Mouse (Mus musculus): ENCODE results near the gene Rbms3.

The Rbms3 gene

GRCm38 (mm10) chr9:117484396-117484795 lies 145.3 kb downstream of the Rbms3 start:
- DNase-seq (ENCODE audit: low read depth, low spot score): no peak

GRCm38 (mm10) chr9:117476753-117477152 lies 153.0 kb downstream of the Rbms3 start:
- DNase-seq (ENCODE audit: low read depth, low spot score): no peak

GRCm38 (mm10) chr9:117452816-117453215 lies 176.9 kb downstream of the Rbms3 start:
- DNase-seq (ENCODE audit: low read depth, low spot score): no peak

- DNase-seq (ENCODE audit: low read depth, low spot score): peak; percentile 20
Measured at GRCm38 (mm10) chr9:117442611-117443010, 187.1 kb downstream of the Rbms3 start.

- peak; percentile 90 for DNase-seq (ENCODE audit: low read depth, low spot score)
Measured at GRCm38 (mm10) chr9:117435856-117436255, 193.9 kb downstream of the Rbms3 start.

GRCm38 (mm10) chr9:117430670-117431069 lies 199.0 kb downstream of the Rbms3 start:
- no peak for DNase-seq (ENCODE audit: low read depth, low spot score)

- no peak for DNase-seq (ENCODE audit: low read depth, low spot score)
Measured at GRCm38 (mm10) chr9:117429217-117430105, 200.3 kb downstream of the Rbms3 start.

- peak; percentile 12 for DNase-seq (ENCODE audit: low read depth, low spot score)
Measured at GRCm38 (mm10) chr9:117423259-117423658, 206.5 kb downstream of the Rbms3 start.

- DNase-seq (ENCODE audit: low read depth, low spot score): no peak
Measured at GRCm38 (mm10) chr9:117419874-117420485, 209.7 kb downstream of the Rbms3 start.

- no peak for DNase-seq (ENCODE audit: low read depth, low spot score)
Measured at GRCm38 (mm10) chr9:117413181-117413580, 216.5 kb downstream of the Rbms3 start.

GRCm38 (mm10) chr9:117412584-117412983 lies 217.1 kb downstream of the Rbms3 start:
- no peak for DNase-seq (ENCODE audit: low read depth, low spot score)

- no peak for DNase-seq (ENCODE audit: low read depth, low spot score)
Measured at GRCm38 (mm10) chr9:117404621-117405020, 225.1 kb downstream of the Rbms3 start.

GRCm38 (mm10) chr9:117400262-117400671 lies 229.4 kb downstream of the Rbms3 start:
- no peak for DNase-seq (ENCODE audit: low read depth, low spot score)

- no peak for DNase-seq (ENCODE audit: low read depth, low spot score)
Measured at GRCm38 (mm10) chr9:117397071-117397470, 232.6 kb downstream of the Rbms3 start.

GRCm38 (mm10) chr9:117396586-117396985 lies 233.1 kb downstream of the Rbms3 start:
- no peak for DNase-seq (ENCODE audit: low read depth, low spot score)

GRCm38 (mm10) chr9:117393626-117394525 lies 235.8 kb downstream of the Rbms3 start:
- DNase-seq (ENCODE audit: low read depth, low spot score): peak; percentile 22

GRCm38 (mm10) chr9:117388024-117388423 lies 241.7 kb downstream of the Rbms3 start:
- DNase-seq (ENCODE audit: low read depth, low spot score): peak; percentile 7

GRCm38 (mm10) chr9:117380876-117381275 lies 248.8 kb downstream of the Rbms3 start:
- no peak for DNase-seq (ENCODE audit: low read depth, low spot score)

GRCm38 (mm10) chr9:117380076-117380475 lies 249.6 kb downstream of the Rbms3 start:
- peak; percentile 29 for DNase-seq (ENCODE audit: low read depth, low spot score)

GRCm38 (mm10) chr9:117379448-117379983 lies 250.2 kb downstream of the Rbms3 start:
- DNase-seq (ENCODE audit: low read depth, low spot score): no peak

GRCm38 (mm10) chr9:117378131-117378890 lies 251.4 kb downstream of the Rbms3 start:
- no peak for DNase-seq (ENCODE audit: low read depth, low spot score)
